Mouse (Mus musculus) limb, embryonic 14.5 days (tissue): ENCODE measurements at regions not wholly inside any gene's neighbourhood (a gene's known extent, or its start where the extent isn't known, plus 50 kb on each side); places are given as distances from the start of the nearest gene placed in this dataset.

Experiments
- ATAC-seq: fragments of 200-750 bp; cut with Nextera tagmentation; 2 replicates; pipeline ENCODE4 v1.8.0; 2017; ENCODE audit warnings: low read depth, moderate number of reproducible peaks, moderate TSS enrichment; ENCODE audit not compliant: low FRiP score
- DNase-seq: peaks from one replicate; pipeline ENCODE4 v3.0.0-alpha.2; 2015; ENCODE audit warnings: low spot score
- H3K27ac ChIP-seq: fragments of 300-500 bp; sonication (generic); replicated peaks from 2 replicates; pipeline ENCODE4 v1.5.1; 2014; ENCODE audit warnings: low read depth, mild to moderate bottlenecking, low read length, moderate library complexity, mixed read lengths
- H3K27me3 ChIP-seq: fragments of 300-500 bp; sonication (generic); 2 replicates; pipeline ENCODE4 v1.6.1; 2014; ENCODE audit warnings: low read length, mixed read lengths; ENCODE audit not compliant: control insufficient read depth, insufficient read depth
- H3K36me3 ChIP-seq: fragments of 300-500 bp; sonication (generic); 2 replicates; pipeline ENCODE4 v1.6.1; 2014; ENCODE audit warnings: mild to moderate bottlenecking, low read length, moderate library complexity, mixed read lengths; ENCODE audit not compliant: control insufficient read depth, insufficient read depth
- H3K4me1 ChIP-seq: fragments of 300-500 bp; sonication (generic); 2 replicates; pipeline ENCODE4 v1.6.1; 2014; ENCODE audit warnings: antibody characterized with exemption, low read length, mixed read lengths; ENCODE audit not compliant: control insufficient read depth, insufficient read depth
- H3K4me2 ChIP-seq: fragments of 300-500 bp; sonication (generic); replicated peaks from 2 replicates; pipeline ENCODE4 v1.6.1; 2014; ENCODE audit warnings: low read depth, mild to moderate bottlenecking, low read length, moderate library complexity; ENCODE audit not compliant: severe bottlenecking
- H3K4me3 ChIP-seq: fragments of 300-500 bp; sonication (generic); replicated peaks from 2 replicates; pipeline ENCODE4 v1.5.1; 2014; ENCODE audit warnings: low read length
- H3K9ac ChIP-seq: fragments of 300-500 bp; sonication (generic); 2 replicates; pipeline ENCODE4 v1.6.1; 2014; ENCODE audit warnings: mild to moderate bottlenecking, low read depth, low read length, moderate library complexity; ENCODE audit not compliant: severe bottlenecking
- H3K9me3 ChIP-seq: fragments of 300-500 bp; sonication (generic); 2 replicates; pipeline ENCODE4 v1.6.1; 2016; ENCODE audit warnings: low read length; ENCODE audit not compliant: control insufficient read depth
- POLR2A ChIP-seq: fragments of 200-500 bp; IDR thresholded peaks from 2 replicates; pipeline ENCODE4 v1.8.0; 2012; ENCODE audit warnings: inconsistent platforms, mild to moderate bottlenecking, moderate library complexity, borderline replicate concordance; ENCODE audit not compliant: insufficient read depth, insufficient read length; ENCODE audit errors: extremely low read depth
- WGBS: fragments of 180-500 bp; shearing (Covaris S2); extraction: QIAGEN DNeasy Blood & Tissue Kit; methylation state at CpG from one replicate; pipeline ENCODE4 v1.1.7; 2014; 5-methylcytosine and 5-hydroxymethylcytosine counted together

DNA sequence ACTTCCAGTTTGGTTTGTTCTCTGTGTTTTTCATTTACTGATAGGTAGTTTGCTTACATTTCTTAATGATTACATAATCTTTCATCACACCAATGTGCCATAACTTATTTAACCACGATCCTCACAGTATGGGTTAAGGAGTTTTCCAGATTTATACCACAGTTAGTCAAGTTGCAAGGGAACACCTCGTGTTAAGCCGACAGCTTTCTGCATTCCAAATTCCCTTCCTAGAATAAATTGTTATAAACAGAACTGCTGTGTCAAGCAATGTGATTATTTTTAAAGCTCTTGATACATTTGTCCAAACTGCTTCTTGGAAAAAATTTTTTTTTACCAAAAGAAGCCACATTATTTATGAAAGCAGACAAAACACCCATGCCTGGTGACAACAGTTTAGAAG is 213.5 kb downstream of the Utp18 start:
- H3K36me3 ChIP-seq: no peaks in the 10 kb centered on the region
- no peaks in the 10 kb centered on the region for H3K27me3 ChIP-seq
- no peaks in the 10 kb centered on the region for H3K9me3 ChIP-seq
- no peak overlapping the region for H3K27ac ChIP-seq
- no peak overlapping the region for H3K9ac ChIP-seq
- no peak overlapping the region for H3K4me2 ChIP-seq
- no peak for ATAC-seq
- no peak for DNase-seq
- no peaks in the 10 kb centered on the region for H3K4me1 ChIP-seq
- H3K4me3 ChIP-seq: no peak overlapping the region
- WGBS: 70% methylated on average over 3 of the region's 3 CpGs
- no peak for TF ChIP-seq POLR2A

DNA sequence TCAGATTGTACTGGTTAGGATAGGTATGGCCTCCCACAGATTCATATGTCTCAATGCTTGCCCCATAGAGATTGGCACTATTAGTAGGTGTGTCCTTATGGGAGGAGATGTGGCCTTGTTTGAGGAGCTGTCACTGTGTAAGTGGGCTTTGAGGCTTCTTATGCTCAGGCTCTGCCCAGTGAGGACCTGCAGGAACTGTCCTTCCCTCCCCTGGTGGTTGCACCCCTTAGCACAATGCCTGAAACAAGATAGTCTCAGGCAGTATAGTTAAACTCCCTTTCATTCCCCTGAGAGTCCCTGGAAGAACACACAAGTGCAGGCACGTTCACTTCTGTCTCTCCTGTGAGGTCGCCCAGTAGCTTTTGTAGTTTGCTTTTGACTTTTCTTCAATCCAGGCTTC is 223.9 kb downstream of the Utp18 start:
- WGBS: 50% methylated on average over 2 of the region's 2 CpGs

DNA sequence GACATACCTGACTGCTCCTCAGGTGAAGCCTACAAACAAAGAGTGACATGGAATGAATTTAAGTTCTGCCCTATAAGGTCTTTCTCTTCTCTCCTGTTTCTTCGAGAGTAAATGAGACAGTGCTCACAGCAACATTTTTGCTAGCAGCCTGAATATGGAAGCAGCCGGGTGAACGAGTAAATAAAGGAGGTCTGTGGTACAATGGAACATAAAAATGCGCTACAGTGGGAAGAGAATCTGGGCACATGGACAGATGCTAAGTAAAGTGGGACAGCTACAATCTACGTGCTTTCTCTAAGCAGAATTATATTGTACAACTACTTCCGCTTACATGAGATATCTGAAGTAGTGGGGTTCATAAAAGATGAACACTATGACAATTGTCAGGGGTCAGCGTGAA is 225.2 kb downstream of the Utp18 start:
- Histone ChIP-seq H3K4me1 (no peaks in the 10 kb centered on the region; the same call in 1 of the 2 replicates), H3K36me3 (no peaks in the 10 kb centered on the region), H3K4me2 (no peak overlapping the region), H3K9ac (no peak overlapping the region), H3K27ac (no peak overlapping the region), H3K4me3 (no peak overlapping the region), H3K9me3 (no peaks in the 10 kb centered on the region), H3K27me3 (no peaks in the 10 kb centered on the region)
- no peak for TF ChIP-seq POLR2A
- DNase-seq: no peak
- no peak for ATAC-seq
- 90% methylated on average over 7 of the region's 7 CpGs for WGBS

More for the DNA sequence above, 223.9 kb downstream of the Utp18 start:
- no peak overlapping the region for H3K9ac ChIP-seq
- H3K4me2 ChIP-seq: no peak overlapping the region
- H3K27me3 ChIP-seq: no peaks in the 10 kb centered on the region
- ATAC-seq (no peak), DNase-seq (no peak)
- no peak overlapping the region for H3K27ac ChIP-seq
- H3K9me3 ChIP-seq: no peaks in the 10 kb centered on the region
- no peaks in the 10 kb centered on the region for H3K36me3 ChIP-seq
- no peak overlapping the region for H3K4me3 ChIP-seq
- no peaks in the 10 kb centered on the region; the same call in 1 of the 2 replicates for H3K4me1 ChIP-seq
- TF ChIP-seq POLR2A: no peak

DNA sequence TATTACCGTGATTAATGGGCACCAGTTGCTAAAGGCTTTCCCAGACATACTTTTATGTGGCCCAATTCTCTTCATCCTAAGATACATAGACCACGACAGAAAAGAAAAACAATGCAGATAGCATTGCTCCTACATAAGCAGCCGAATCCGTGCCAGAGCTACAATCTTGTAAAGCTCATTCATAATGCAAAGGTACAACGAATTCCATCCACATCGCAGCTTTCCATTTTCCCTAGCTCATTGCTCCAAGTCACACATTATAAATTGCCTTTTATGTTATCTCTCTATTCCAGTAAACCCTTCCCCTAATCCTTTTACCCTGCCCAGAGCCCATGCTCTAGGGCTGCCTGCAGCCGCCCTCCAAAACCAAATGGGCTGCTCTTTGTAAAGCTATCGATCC is 226.8 kb downstream of the Utp18 start:
- H3K9ac ChIP-seq: no peak overlapping the region
- DNase-seq (no peak), ATAC-seq (no peak)
- H3K27me3 ChIP-seq: no peaks in the 10 kb centered on the region
- no peak overlapping the region for H3K4me3 ChIP-seq
- no peak overlapping the region for H3K27ac ChIP-seq
- H3K4me1 ChIP-seq: no peaks in the 10 kb centered on the region; the same call in 1 of the 2 replicates
- H3K36me3 ChIP-seq: no peaks in the 10 kb centered on the region
- no peak for TF ChIP-seq POLR2A
- H3K4me2 ChIP-seq: no peak overlapping the region
- 25% methylated on average over 8 of the region's 8 CpGs for WGBS
- no peaks in the 10 kb centered on the region for H3K9me3 ChIP-seq

DNA sequence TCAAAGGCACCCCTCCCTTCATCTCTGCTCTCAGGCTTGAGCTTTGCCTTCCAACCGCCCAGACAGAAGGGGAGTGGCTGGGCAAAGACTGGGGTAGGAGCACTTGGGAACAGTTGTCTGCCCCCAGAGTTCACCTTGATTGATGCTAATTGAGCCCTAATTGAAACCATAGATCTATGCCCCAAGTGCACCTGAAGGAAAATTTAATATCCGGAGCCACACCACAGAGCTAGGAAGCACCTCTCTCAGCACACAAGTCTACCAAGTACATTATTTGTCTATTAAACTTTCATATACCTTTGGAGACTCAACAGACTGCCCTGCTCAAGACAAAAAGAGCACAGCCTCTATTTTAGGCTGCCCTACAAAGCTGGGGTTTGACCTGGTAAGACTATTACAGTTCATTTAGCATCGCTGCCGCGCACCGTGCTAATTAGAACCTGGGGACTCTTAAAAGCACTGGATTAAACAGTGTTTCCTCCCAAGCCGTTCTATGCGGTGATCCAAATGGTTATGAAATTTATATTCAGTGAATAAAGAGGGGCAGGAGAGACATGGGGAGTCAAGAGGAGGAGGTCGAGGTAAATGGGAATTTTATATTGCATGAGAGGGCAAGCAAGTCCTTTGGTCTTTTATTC is 229.8 kb downstream of the Utp18 start:
- Histone ChIP-seq H3K9me3 (no peaks in the 10 kb centered on the region), H3K9ac (no peak overlapping the region), H3K27me3 (no peaks in the 10 kb centered on the region), H3K27ac (no peak overlapping the region), H3K4me3 (no peak overlapping the region), H3K36me3 (no peaks in the 10 kb centered on the region), H3K4me1 (no peaks in the 10 kb centered on the region; the same call in 1 of the 2 replicates), H3K4me2 (no peak overlapping the region)
- 21% methylated on average over 9 of the region's 9 CpGs for WGBS
- no peak for TF ChIP-seq POLR2A
- DNase-seq (peak; percentile 53), ATAC-seq (peak; percentile 71)
